Mouse (Mus musculus) heart, postnatal 14 days (tissue): ENCODE data around the gene Shld2. TPM values are rescaled to one million over a fixed set of nuclear protein-coding genes. Genes with fewer than 3 reads are reported as not detected.
A peak's percentile ranks its signal among the peaks of the same experiment; 100 is the strongest.
"Not testable (repeated sequence)": the region's sequence is repeated elsewhere in the genome, so short reads cannot be mapped to it uniquely, and the experiment has no call there.

Source experiments
- DNase-seq, 2 experiments: peaks; one replicate each; pipeline ENCODE4 v3.0.0; 2021 to 2022
- intact Hi-C: fragments of 180-260 bp; cut with DNase I; formaldehyde crosslinking; loops from one replicate; pipeline ENCODE4 v1.15.1; 2025
- total RNA-seq, 2 experiments: library from RNA; stranded (reverse); gene quantifications; 2 replicates each; pipeline ENCODE4 v1.2.3; 2021

Shld2 gene
- total RNA-seq, 2 experiments from 2014 or later = 7.2 to 7.6 TPM

DNA sequence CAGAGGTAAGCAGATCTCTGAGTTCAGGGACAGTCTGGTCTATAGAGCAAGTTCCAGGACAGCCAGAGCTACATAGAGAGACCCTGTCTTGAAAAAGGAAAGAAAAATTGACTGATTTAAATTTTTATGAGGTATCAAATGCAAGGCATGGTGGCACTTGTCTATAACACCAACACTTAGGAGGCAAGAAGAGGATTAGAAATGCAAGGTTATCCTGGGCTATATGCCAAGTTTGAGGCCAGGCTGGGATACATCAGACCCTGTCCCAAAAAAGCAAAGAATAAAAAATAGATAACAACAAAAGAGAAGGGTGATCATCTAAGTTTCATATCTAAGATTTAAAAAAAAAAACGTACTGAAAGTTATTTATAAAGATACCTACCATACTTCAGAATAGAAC, 20.1 kb downstream of the Shld2 start:
- intact Hi-C loops = no loop called here

DNA sequence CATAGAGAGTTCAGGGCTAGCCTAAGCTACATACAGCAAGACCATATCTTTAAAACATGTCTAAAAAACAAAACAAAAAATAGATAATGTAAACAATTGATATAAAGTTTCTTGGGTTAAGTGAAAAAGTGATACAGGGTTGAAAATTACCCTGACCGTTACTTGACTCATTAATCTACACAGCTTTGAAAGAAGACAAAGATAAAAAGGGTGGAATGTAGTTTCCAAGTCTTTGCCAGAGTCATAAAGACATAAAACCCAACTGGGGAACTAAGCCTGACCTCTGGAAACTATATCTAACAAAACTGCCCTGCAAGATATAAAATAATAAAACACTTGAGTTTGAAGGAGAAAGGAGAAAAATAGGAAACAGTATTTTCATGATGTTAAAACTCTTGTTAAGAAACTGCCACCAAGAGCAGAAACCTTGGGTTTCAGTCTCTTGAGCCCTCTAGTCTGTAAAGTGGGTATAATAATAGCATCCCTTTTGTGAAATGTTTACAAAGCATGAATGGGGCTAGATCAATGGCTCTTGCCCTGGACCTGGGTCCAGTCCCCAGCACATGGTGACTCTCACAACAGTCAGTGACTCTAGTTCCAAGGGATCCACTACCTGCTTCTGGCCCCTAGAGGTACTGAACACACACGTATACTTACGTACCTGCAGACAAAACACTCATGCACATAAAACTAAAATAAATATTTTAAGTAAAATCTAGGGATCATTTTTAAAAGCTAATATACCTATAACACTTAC, 20.9 kb downstream of the Shld2 start:
- intact Hi-C loops = no loop called here
- no peak for DNase-seq

More for the DNA sequence above, 20.1 kb downstream of the Shld2 start:
- DNase-seq = no peak

- no peak for DNase-seq
- intact Hi-C loops = no loop called here
Measured at GRCm38 (mm10) chr14:34288396-34288795, 21.9 kb downstream of the Shld2 start.

GRCm38 (mm10) chr14:34281736-34282269, 28.5 kb downstream of the Shld2 start:
- no peak for DNase-seq
- intact Hi-C loops = no loop called here

- intact Hi-C loops = no loop called here
- no peak for DNase-seq
Measured at GRCm38 (mm10) chr14:34280798-34281197, 29.5 kb downstream of the Shld2 start.

DNA sequence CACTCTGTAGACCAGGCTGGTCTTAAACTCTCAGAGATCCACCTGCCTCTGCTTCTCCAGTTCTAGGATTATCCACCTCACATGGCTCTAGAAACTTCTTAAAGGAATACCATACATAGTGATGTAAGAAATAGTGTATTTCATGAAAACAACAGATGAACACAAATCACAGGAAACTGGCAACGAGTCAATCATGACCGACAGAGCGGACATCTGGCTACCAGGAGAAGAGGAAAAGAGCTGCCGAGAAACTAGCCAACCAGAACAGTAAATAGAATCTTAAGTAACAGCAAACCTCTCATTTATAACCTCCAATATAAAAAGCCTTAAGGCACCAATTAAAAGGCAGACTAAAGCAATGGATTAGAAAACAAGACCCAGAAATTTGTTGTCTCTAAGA, 30.6 kb downstream of the Shld2 start:
- intact Hi-C loops = no loop called here
- DNase-seq = peak in 1 of 2 experiments; percentile 7

DNA sequence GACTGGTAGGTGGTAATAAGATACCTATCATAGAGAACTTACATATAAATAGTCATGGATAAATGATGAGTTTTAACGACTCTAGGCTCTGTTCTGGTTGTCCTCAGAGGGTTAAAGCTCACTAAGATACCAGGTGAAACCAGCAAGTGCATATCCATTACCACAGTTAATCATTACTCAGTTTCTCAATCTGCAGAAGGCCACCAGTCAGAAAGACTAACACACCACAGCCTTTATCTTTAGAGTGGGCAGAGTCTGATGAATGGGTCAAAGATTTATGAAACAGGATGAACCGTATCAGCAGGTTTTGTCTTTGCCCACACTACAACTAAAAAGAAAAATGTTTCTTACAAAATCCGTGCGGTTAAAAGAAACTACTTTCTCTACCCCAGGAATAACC, 35.1 kb downstream of the Shld2 start:
- intact Hi-C loops = no loop called here
- no peak for DNase-seq

GRCm38 (mm10) chr14:34274141-34274540, 36.2 kb downstream of the Shld2 start:
- no peak for DNase-seq
- intact Hi-C loops = loop anchor here (1.0 to 5.0 kb wide), 3 partner anchors 38 to 128 kb away; partner anchors contain the start of genes Glud1 and Shld2

DNA sequence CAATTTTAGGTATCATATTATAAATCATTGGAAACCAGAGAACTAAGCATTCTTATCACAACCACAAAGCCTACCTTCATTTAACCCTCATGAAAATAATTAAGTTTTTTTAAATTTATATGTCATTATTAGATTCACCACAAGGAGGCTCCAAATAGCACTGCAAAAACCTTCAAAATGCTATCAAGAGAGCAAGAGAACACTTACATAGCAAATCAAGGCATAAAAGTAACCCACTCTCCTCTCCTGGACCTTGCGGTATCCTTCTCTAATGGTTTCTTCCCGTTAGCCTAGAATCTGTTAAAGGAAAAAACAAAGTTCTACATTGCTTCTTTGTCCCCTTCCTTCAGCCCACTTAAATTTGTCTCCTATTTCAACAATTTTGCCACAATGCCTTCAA, 37.0 kb downstream of the Shld2 start:
- intact Hi-C loops = loop anchor here (5.0 kb wide), 2 partner anchors 39 to 129 kb away; partner anchors contain the start of genes Glud1 and Shld2
- DNase-seq = no peak

DNA sequence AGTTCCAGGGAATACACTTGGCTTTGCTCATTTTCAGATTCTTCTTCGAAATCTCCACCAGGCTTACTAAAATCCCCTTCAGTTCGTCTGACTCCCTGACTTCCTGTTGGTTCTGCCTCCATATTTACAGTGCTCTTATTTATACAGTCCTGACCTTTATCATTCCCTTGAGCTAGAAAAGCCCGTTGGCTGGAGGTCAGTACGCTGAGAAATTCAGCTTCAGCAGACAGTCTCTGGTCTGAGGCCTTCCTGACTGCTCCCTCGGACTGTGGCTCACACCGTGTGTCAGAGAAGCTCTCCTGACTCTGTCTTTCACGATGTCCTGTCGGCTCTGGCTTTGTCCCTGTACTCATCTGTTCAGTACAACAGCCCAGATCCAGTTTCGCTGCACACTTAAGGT, 42.2 kb downstream of the Shld2 start:
- intact Hi-C loops = no loop called here
- no peak for DNase-seq

GRCm38 (mm10) chr14:34258525-34258924, 51.8 kb downstream of the Shld2 start:
- DNase-seq, intact Hi-C loops: not testable (repeated sequence)

DNA sequence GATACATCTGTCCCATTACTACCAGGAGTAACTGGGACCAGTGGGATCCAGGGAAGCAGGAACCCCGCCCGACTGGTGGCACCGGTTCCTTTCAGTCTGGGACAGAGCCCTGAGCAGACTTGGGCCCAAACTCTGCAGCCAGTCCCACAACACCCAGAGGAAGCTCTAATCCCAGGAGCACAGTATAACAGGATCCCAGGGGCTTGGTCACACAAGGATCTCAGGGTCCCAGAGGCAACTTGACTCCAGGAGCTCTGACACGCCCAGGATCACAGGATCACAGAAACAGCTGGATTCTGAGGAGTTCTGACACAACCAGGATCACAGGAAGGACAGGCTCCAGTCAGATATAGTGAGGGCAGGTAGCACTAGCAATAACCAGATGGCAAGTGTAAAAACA, 57.0 kb downstream of the Shld2 start:
- intact Hi-C loops = no loop called here
- DNase-seq = no peak

DNA sequence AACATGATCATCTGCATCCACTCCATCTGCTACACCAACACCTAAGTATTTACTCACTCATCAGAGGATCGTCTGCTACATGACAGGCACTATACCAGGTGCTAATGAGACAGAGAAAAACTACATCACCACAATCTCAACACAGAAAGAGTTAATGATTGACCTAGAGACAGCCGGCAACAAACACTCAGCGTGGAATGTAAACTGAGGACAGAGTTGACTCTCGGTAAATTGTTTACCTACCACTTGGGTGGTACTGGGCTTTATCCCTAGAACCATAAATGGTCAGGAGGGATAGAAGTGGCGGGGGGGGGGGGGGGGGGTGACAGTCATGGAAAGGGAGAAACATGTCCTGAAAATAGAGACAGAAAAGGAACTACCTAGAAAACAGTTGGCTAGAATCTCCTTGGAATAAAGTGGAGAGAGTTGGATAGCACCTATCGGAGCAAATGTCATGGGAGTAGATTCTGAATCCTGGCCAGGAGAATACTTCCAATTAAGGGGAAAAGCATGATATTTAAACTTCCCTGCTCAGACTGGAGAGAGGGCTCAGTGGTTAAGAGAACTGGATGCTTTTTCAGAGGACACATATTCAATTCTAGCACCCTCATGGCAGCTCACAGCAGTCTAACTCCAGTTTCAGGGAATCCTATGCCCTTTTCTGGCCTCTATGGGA, 57.7 kb downstream of the Shld2 start:
- peak in 1 of 2 experiments; percentile 8 for DNase-seq
- intact Hi-C loops = no loop called here

DNA sequence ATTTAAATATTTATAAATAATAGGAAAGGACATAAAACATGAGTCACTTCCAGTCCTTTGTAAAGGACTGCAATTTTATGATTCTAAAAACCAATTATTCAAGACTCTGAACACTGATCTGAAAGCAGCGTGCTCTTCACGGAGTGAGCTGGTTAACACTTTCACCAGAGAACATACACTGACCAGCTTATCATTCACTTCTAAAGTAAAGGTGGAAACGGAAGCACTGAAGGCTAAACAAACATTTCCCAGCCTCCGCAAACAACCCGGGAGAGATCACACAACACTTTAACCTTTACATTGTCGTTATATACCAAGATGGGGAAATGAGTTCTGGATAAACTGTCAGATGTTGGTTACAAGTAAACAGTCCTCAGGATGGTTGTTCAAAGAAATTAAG, 69.6 kb downstream of the Shld2 start:
- DNase-seq = no peak
- intact Hi-C loops = no loop called here

- intact Hi-C loops = no loop called here
Measured at GRCm38 (mm10) chr14:34240263-34240662, 70.0 kb downstream of the Shld2 start.

DNA sequence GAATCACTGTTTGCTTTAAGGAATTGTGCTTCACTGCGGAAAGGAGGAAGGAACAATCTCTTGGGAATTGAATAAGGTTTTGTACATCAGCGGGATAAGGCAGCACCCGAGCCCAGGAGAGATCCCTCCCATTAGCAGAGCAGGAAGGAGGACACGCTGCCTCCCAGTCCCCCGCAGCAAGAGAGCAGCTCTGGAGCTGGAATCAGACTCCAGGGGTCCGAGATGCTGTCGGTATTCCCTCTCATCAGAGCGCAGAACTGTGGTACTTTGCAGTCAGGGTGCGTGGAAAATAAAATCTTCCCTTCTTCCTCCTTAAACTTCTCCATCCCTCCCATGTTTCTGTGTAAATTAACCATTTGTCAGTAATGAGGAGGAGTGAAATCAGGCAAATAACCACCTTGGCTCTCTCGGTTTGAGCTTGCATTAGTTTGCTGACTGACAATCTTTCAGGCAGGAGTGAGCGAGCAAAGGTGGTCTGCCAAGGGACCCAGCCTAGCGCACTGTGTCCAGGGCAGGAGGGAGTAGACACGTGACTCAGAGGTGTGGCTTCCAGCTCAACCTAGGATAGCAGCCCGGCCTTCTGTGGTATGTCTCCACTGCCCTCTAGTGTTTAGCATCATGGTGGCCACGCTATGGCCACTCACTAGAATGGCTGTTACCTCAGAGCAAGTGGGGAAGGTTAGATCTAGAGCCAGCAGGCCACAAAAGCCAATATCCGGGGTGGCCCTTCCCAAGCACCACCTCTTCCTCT, 75.5 kb downstream of the Shld2 start:
- DNase-seq = peak; percentile 59 to 69
- intact Hi-C loops = loop anchor here (1.0 to 5.0 kb wide), 3 partner anchors 128 to 278 kb away; no protein-coding TSS in a partner anchor

More at GRCm38 (mm10) chr14:34240263-34240662, 70.0 kb downstream of the Shld2 start:
- DNase-seq = no peak

DNA sequence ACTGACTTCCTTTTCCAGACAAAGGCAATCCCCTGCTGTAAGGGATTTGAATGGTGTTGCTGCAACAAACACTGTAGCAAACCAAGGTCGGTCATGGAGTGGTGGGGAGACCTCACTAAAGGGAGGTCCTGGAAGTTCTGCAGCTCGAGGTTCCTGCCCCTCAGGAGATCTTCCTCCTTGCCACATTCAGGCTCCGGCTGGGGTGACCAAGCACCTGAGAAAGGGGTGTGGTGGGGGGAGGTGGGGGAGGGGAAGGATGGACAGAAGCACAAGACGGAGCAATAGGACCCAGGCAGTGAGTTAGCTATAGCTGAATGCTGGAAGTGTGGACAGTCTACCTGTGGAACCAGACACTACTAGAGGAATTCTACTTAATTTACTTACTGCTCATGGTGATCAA, 76.4 kb downstream of the Shld2 start:
- intact Hi-C loops = no loop called here
- no peak for DNase-seq

DNA sequence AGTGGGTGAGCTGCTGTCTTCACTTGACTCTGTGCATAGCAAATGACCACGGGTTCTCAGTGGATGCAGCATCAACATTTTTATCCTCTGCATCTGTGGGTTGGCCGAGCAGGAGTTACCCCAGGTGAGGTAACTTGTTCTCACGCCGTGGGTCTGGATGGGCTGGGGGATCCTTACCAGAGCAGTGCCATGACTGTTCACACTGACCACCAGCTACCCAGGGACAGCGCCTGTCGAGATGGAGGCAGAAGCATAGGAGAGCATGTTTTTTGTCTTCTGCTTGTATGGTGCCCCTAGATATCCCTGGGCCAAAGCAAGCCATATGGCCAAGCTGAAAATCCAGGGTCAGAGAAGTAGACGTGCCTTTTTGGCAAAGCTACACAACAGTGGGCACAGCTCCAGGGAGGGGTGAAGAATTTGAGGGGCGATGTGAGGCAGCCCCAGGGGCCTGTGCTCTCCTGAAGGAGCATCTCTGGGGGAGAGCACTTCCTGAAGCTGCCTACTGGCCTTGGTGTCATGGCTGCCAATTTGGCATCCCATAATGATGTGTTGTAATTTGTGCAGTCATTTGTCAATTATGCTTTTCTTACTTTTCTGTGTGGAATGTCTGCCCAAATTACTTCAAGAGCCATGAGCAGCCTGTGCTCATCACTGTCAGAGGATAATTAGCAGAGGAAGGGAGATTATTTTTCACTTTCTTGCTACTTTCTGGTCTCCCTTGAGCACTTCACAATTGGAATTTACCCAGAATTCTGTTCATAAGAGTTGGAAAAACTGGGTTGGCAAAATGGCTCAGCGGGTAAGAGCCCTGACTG, 77.2 kb downstream of the Shld2 start:
- intact Hi-C loops = no loop called here
- no peak for DNase-seq

- no peak for DNase-seq
- intact Hi-C loops = no loop called here
Measured at GRCm38 (mm10) chr14:34232340-34232739, 78.0 kb downstream of the Shld2 start.
